Mouse (Mus musculus) megakaryocyte, embryonic 14.5 days (primary cell): ENCODE data around the gene Fndc4.

Source experiments
- FLI1 ChIP-seq: IDR thresholded peaks from 2 replicates; pipeline ENCODE4 v1.6.1; 2012; ENCODE audit warnings: low read length, inconsistent platforms, mixed read lengths
- GATA1 ChIP-seq: IDR thresholded peaks from 3 replicates; pipeline ENCODE4 v1.6.1; 2012; ENCODE audit warnings: mixed read lengths, low read length, inconsistent platforms, borderline replicate concordance

- TF ChIP-seq GATA1 (no peak), FLI1 (no peak)
Observed at GRCm38 (mm10) chr5:31251541-31252101, 44.3 kb downstream of the Fndc4 start, which contains the start of gene Krtcap3.
